Mouse (Mus musculus) myocyte (in vitro differentiated cells): ENCODE measurements around the gene Trip12. TPM values are rescaled to one million over a fixed set of nuclear protein-coding genes. Genes with fewer than 3 reads are reported as not detected.

ENCODE experiments used
- H3K27me3 ChIP-seq: one replicate; pipeline ENCODE4 v1.6.1; 2011; ENCODE audit not compliant: control insufficient read depth, insufficient read depth, insufficient read length
- H3K36me3 ChIP-seq: one replicate; pipeline ENCODE4 v1.6.1; 2011; ENCODE audit not compliant: control insufficient read depth, insufficient read depth
- H3K4me2 ChIP-seq: one replicate; pipeline ENCODE4 v1.6.1; 2011; ENCODE audit warnings: low read depth, control low read depth
- H3K4me3 ChIP-seq: one replicate; pipeline ENCODE4 v1.5.1; 2011; ENCODE audit warnings: mild to moderate bottlenecking, control low read depth, moderate library complexity
- H3K79me2 ChIP-seq: one replicate; pipeline ENCODE4 v1.6.1; 2011; ENCODE audit not compliant: control insufficient read depth, insufficient read depth
- H3ac ChIP-seq: one replicate; pipeline ENCODE4 v1.6.1; 2011; ENCODE audit not compliant: control insufficient read depth, insufficient read length
- CEBPB ChIP-seq: IDR thresholded peaks from 2 replicates; pipeline ENCODE4 v1.6.1; 2011; ENCODE audit warnings: mild to moderate bottlenecking, moderate library complexity; ENCODE audit not compliant: poor library complexity, insufficient read depth, severe bottlenecking
- E2F4 ChIP-seq: IDR thresholded peaks from one replicate; pipeline ENCODE4 v1.6.1; 2011; ENCODE audit warnings: mild to moderate bottlenecking, control low read depth, moderate library complexity; ENCODE audit not compliant: insufficient read depth
- MAX ChIP-seq: IDR thresholded peaks from one replicate; pipeline ENCODE4 v1.6.1; 2011; ENCODE audit warnings: low read depth, mild to moderate bottlenecking, control low read depth
- MYOD1 ChIP-seq, 3 experiments: IDR thresholded peaks; one replicate each; pipeline ENCODE4 v1.6.1; 2011; ENCODE audit warnings: control low read depth in 2 of 3, low read depth in 2 of 3, mild to moderate bottlenecking in 2 of 3, moderate library complexity in 1 of 3; ENCODE audit not compliant: insufficient read length in 2 of 3, control insufficient read depth in 1 of 3
- MYOG ChIP-seq, 3 experiments: IDR thresholded peaks; one replicate each; pipeline ENCODE4 v1.6.1; 2011; ENCODE audit warnings: control low read depth in 2 of 3, low read depth in 2 of 3, mild to moderate bottlenecking in 2 of 3; ENCODE audit not compliant: insufficient read length in 2 of 3, control insufficient read depth in 1 of 3, insufficient read depth in 1 of 3
- POLR2A ChIP-seq: IDR thresholded peaks from one replicate; pipeline ENCODE4 v1.6.1; 2011; ENCODE audit warnings: low read depth, mild to moderate bottlenecking, control low read depth, moderate library complexity; ENCODE audit not compliant: insufficient read length
- POLR2AphosphoS2 ChIP-seq: IDR thresholded peaks from one replicate; pipeline ENCODE4 v1.6.1; 2011; ENCODE audit warnings: low read depth, control low read depth; ENCODE audit not compliant: insufficient read length
- REST ChIP-seq: IDR thresholded peaks from one replicate; pipeline ENCODE4 v1.6.1; 2011; ENCODE audit warnings: mild to moderate bottlenecking, control low read depth, moderate library complexity; ENCODE audit not compliant: insufficient read depth, insufficient read length
- SRF ChIP-seq: IDR thresholded peaks from one replicate; pipeline ENCODE4 v1.6.1; 2011; ENCODE audit warnings: low read depth; ENCODE audit not compliant: control insufficient read depth, insufficient read length
- TCF12 ChIP-seq: IDR thresholded peaks from one replicate; pipeline ENCODE4 v1.6.1; 2011; ENCODE audit warnings: mild to moderate bottlenecking, control low read depth; ENCODE audit not compliant: poor library complexity, insufficient read depth, severe bottlenecking
- TCF3 ChIP-seq: IDR thresholded peaks from one replicate; pipeline ENCODE4 v1.6.1; 2011; ENCODE audit warnings: low read depth, control low read depth; ENCODE audit not compliant: insufficient read length
- USF1 ChIP-seq: IDR thresholded peaks from one replicate; pipeline ENCODE4 v1.6.1; 2011; ENCODE audit warnings: low read depth, mild to moderate bottlenecking, control low read depth, moderate library complexity
- polyA plus RNA-seq: library from polyadenylated mRNA; unstranded; fragments of >200 nt; fragmentation: generic; extraction: Trizol; gene quantifications from one replicate; pipeline ENCODE4 v1.2.1, GENCODE M21; 2012; ENCODE audit warnings: missing spikeins

The Trip12 gene
- polyA plus RNA-seq, 1 experiment, result 52.6 TPM

GRCm38 (mm10) chr1:84837523-84838145 is 2.7 kb downstream of the Trip12 start:
- peak overlapping the region; percentile 90 for H3K4me3 ChIP-seq

DNA sequence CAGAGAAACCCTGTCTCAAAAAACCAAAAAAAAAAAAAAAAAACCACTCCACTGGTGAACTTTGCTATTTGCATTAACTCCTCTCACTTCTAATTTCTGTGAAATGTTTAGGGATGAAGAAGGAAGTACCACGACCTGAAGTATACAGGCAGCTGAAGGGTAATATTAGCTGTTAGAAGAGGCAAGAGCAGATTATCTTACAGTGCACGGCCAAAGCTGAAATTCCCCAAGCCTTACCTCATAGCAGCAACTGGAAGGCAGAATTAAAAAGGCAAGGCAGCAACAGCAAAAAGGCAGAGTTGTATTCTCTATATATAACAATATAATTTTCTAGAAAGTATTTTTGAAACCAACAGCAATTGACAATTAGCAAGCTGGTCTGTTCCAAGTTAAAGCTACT is 15.2 kb downstream of the Trip12 start:
- H3K4me3 ChIP-seq, result no peak overlapping the region
- TF ChIP-seq POLR2A (no peak), POLR2AphosphoS2 (no peak), E2F4 (no peak), USF1 (no peak), TCF12 (peak; percentile 8), REST (no peak), CEBPB (no peak), MYOG (IDR thresholded peaks at IDR 0.05; ENCODE audit: control insufficient read depth in 1 of 3, insufficient read depth in 1 of 3, insufficient read length in 2 of 3, low read depth in 2 of 3) (peak in 1 of 3 experiments; percentile 48), SRF (no peak), MYOD1 (IDR thresholded peaks at IDR 0.05; ENCODE audit: control insufficient read depth in 1 of 3, insufficient read length in 2 of 3, low read depth in 2 of 3) (peak in 2 of 3 experiments; percentile 36 to 47), TCF3 (no peak), MAX (no peak)
- H3K36me3 ChIP-seq, result peaks cover 8% of the 10 kb centered on the region
- H3K79me2 ChIP-seq, result peaks cover 96% of the 10 kb centered on the region
- H3K4me2 ChIP-seq, result peak overlapping the region; percentile 40
- no peaks in the 10 kb centered on the region for H3K27me3 ChIP-seq
- no peak overlapping the region for H3ac ChIP-seq

More at GRCm38 (mm10) chr1:84837523-84838145, 2.7 kb downstream of the Trip12 start:
- peaks cover 4% of the 10 kb centered on the region for H3K36me3 ChIP-seq
- H3K79me2 ChIP-seq, result peaks cover 73% of the 10 kb centered on the region
- TF ChIP-seq POLR2A, result no peak
- no peak for TF ChIP-seq TCF12
- TF ChIP-seq SRF, result no peak
- TF ChIP-seq MYOG (IDR thresholded peaks at IDR 0.05; ENCODE audit: control insufficient read depth in 1 of 3, insufficient read depth in 1 of 3, insufficient read length in 2 of 3, low read depth in 2 of 3), result no peak
- TF ChIP-seq USF1, result no peak
- TF ChIP-seq TCF3, result no peak
- TF ChIP-seq REST, result no peak
- no peak for TF ChIP-seq CEBPB
- no peaks in the 10 kb centered on the region for H3K27me3 ChIP-seq
- peak overlapping the region; percentile 81 for H3ac ChIP-seq
- peak overlapping the region; percentile 81 for H3K4me2 ChIP-seq

GRCm38 (mm10) chr1:84817596-84817995 is 22.7 kb downstream of the Trip12 start:
- TF ChIP-seq POLR2A, result no peak
- no peak for TF ChIP-seq TCF3
- no peak for TF ChIP-seq REST
- TF ChIP-seq USF1, result no peak
- no peak for TF ChIP-seq MAX
- TF ChIP-seq TCF12, result no peak
- TF ChIP-seq POLR2AphosphoS2, result no peak
- TF ChIP-seq SRF, result no peak
- no peak for TF ChIP-seq CEBPB
- no peak for TF ChIP-seq MYOD1 (IDR thresholded peaks at IDR 0.05; ENCODE audit: control insufficient read depth in 1 of 3, insufficient read length in 2 of 3, low read depth in 2 of 3)
- no peak for TF ChIP-seq MYOG (IDR thresholded peaks at IDR 0.05; ENCODE audit: control insufficient read depth in 1 of 3, insufficient read depth in 1 of 3, insufficient read length in 2 of 3, low read depth in 2 of 3)
- TF ChIP-seq E2F4, result no peak
- Histone ChIP-seq H3K4me2 (no peak overlapping the region), H3K4me3 (no peak overlapping the region), H3K36me3 (peaks cover 19% of the 10 kb centered on the region), H3K27me3 (no peaks in the 10 kb centered on the region), H3K79me2 (peaks cover 99% of the 10 kb centered on the region), H3ac (no peak overlapping the region)

- H3K27me3 ChIP-seq, result no peaks in the 10 kb centered on the region
- TF ChIP-seq CEBPB (no peak), REST (no peak), TCF3 (no peak), MYOD1 (IDR thresholded peaks at IDR 0.05; ENCODE audit: control insufficient read depth in 1 of 3, insufficient read length in 2 of 3, low read depth in 2 of 3) (no peak)
- no peak overlapping the region for H3K4me3 ChIP-seq
- no peak overlapping the region for H3K4me2 ChIP-seq
- H3K79me2 ChIP-seq, result peaks cover 98% of the 10 kb centered on the region
- H3ac ChIP-seq, result no peak overlapping the region
- no peaks in the 10 kb centered on the region for H3K36me3 ChIP-seq
Measured at GRCm38 (mm10) chr1:84803788-84804187, 36.5 kb downstream of the Trip12 start.

GRCm38 (mm10) chr1:84799166-84799565 is 41.1 kb downstream of the Trip12 start:
- no peaks in the 10 kb centered on the region for H3K27me3 ChIP-seq
- no peak for TF ChIP-seq SRF
- TF ChIP-seq E2F4, result no peak
- TF ChIP-seq MYOD1 (IDR thresholded peaks at IDR 0.05; ENCODE audit: control insufficient read depth in 1 of 3, insufficient read length in 2 of 3, low read depth in 2 of 3), result no peak
- no peak for TF ChIP-seq CEBPB
- no peak for TF ChIP-seq MYOG (IDR thresholded peaks at IDR 0.05; ENCODE audit: control insufficient read depth in 1 of 3, insufficient read depth in 1 of 3, insufficient read length in 2 of 3, low read depth in 2 of 3)
- TF ChIP-seq POLR2AphosphoS2, result no peak
- H3K4me2 ChIP-seq, result no peak overlapping the region
- H3ac ChIP-seq, result no peak overlapping the region
- peaks cover 95% of the 10 kb centered on the region for H3K79me2 ChIP-seq
- no peak overlapping the region for H3K4me3 ChIP-seq
- H3K36me3 ChIP-seq, result no peaks in the 10 kb centered on the region
